Mouse (Mus musculus) embryonic fibroblast, embryonic 13.5 days (primary cell): Measurements from ENCODE around the gene Ogdh.

Source experiments
- CTCF ChIP-seq: IDR thresholded peaks from 2 replicates; pipeline ENCODE4 v1.5.1; 2011; ENCODE audit warnings: mild to moderate bottlenecking, control low read depth, low read length, moderate library complexity, borderline replicate concordance; ENCODE audit not compliant: insufficient read depth
- POLR2A ChIP-seq: IDR thresholded peaks from 2 replicates; pipeline ENCODE4 v1.6.1; 2011; ENCODE audit warnings: low read depth, mild to moderate bottlenecking, control low read depth, low read length, moderate library complexity

GRCm38 (mm10) chr11:6294632-6295031 lies 3.2 kb downstream of the Ogdh start:
- TF ChIP-seq CTCF, result no peak
- TF ChIP-seq POLR2A, result no peak
